Mouse (Mus musculus) myocyte (in vitro differentiated cells): ENCODE measurements around the gene Gabrg3.

ENCODE experiments used
- CEBPB ChIP-seq: IDR thresholded peaks from 2 replicates; pipeline ENCODE4 v1.6.1; 2011; ENCODE audit warnings: mild to moderate bottlenecking, moderate library complexity; ENCODE audit not compliant: poor library complexity, insufficient read depth, severe bottlenecking
- MYOD1 ChIP-seq, 3 experiments: IDR thresholded peaks; one replicate each; pipeline ENCODE4 v1.6.1; 2011; ENCODE audit warnings: control low read depth in 2 of 3, low read depth in 2 of 3, mild to moderate bottlenecking in 2 of 3, moderate library complexity in 1 of 3; ENCODE audit not compliant: insufficient read length in 2 of 3, control insufficient read depth in 1 of 3
- POLR2A ChIP-seq: IDR thresholded peaks from one replicate; pipeline ENCODE4 v1.6.1; 2011; ENCODE audit warnings: low read depth, mild to moderate bottlenecking, control low read depth, moderate library complexity; ENCODE audit not compliant: insufficient read length
- TCF12 ChIP-seq: IDR thresholded peaks from one replicate; pipeline ENCODE4 v1.6.1; 2011; ENCODE audit warnings: mild to moderate bottlenecking, control low read depth; ENCODE audit not compliant: poor library complexity, insufficient read depth, severe bottlenecking

DNA sequence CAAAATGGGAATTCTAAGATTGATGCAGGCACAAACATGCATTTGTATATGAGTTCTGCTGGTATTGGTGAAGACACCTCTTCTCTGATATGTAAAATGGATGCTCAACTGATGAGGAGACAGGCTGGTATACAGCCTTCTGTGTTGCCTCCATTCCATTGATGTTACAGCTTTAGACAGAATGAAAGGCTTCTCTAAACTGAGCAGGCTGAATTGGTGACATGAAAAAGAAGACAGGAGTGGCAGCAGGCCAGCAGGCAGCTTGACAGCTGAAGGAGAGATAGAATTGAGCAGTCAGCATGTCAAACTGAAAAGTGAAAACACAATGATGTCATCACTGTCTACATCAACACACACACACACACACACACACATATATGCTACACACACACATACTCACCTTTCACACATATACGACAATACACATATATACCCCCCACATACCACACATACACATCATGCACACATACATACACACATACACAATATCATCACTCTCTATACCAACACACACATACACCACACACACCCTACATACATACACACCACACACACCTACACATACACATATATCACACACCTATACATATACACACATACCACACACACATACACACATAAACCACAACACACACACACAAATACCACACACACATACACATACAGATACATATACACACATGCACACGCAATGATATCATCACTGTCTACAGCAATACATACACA lies 315.4 kb downstream of the Gabrg3 start:
- TF ChIP-seq TCF12 (no peak), MYOD1 (IDR thresholded peaks at IDR 0.05; ENCODE audit: control insufficient read depth in 1 of 3, insufficient read length in 2 of 3, low read depth in 2 of 3) (no peak), CEBPB (no peak), POLR2A (no peak)
